Mouse (Mus musculus): ENCODE data around the gene Gm11127.
"Not testable (repeated sequence)": the region's sequence is repeated elsewhere in the genome, so short reads cannot be mapped to it uniquely, and the experiment has no call there.

The Gm11127 gene

GRCm38 (mm10) chr17:36058362-36058761 lies at the start of gene Gm11127:
Gene Gm11127, minus strand, starts transcription at chr17:36058371.
- not testable (repeated sequence) for DNase-seq

- not testable (repeated sequence) for DNase-seq
These were observed 43.9 kb upstream of the Gm11127 start for GRCm38 (mm10) chr17:36102091-36102490.

- not testable (repeated sequence) for DNase-seq
These were observed 41.4 kb upstream of the Gm11127 start for GRCm38 (mm10) chr17:36099603-36100002.

GRCm38 (mm10) chr17:36093936-36094335 lies 35.8 kb upstream of the Gm11127 start:
- DNase-seq = no peak

GRCm38 (mm10) chr17:36092520-36092919 lies 34.3 kb upstream of the Gm11127 start:
- DNase-seq = not testable (repeated sequence)

- DNase-seq = not testable (repeated sequence)
These were observed 33.8 kb upstream of the Gm11127 start for GRCm38 (mm10) chr17:36091933-36092332.

- DNase-seq = not testable (repeated sequence)
These were observed 27.8 kb upstream of the Gm11127 start for GRCm38 (mm10) chr17:36085976-36086375.

GRCm38 (mm10) chr17:36083870-36084451 lies 25.8 kb upstream of the Gm11127 start:
- no peak for DNase-seq

GRCm38 (mm10) chr17:36083266-36083869 lies 25.2 kb upstream of the Gm11127 start:
- DNase-seq = no peak

- not testable (repeated sequence) for DNase-seq
These were observed 24.5 kb upstream of the Gm11127 start for GRCm38 (mm10) chr17:36082519-36083232.

- DNase-seq = not testable (repeated sequence)
These were observed 23.7 kb upstream of the Gm11127 start for GRCm38 (mm10) chr17:36081901-36082300.

GRCm38 (mm10) chr17:36060829-36061228 lies 2.7 kb upstream of the Gm11127 start:
- peak; percentile 74 for DNase-seq

GRCm38 (mm10) chr17:36057927-36058326 lies 244 bp downstream of the Gm11127 start:
- DNase-seq = not testable (repeated sequence)

GRCm38 (mm10) chr17:36043286-36043685 lies 14.9 kb downstream of the Gm11127 start:
- no peak for DNase-seq

GRCm38 (mm10) chr17:36042610-36043169 lies 15.5 kb downstream of the Gm11127 start, which contains the start of the genes H2-T22 and Gm6034:
Gene H2-T22, minus strand, starts transcription at chr17:36042747.
Gene Gm6034, plus strand, starts transcription at chr17:36042961.
- DNase-seq = peak; percentile 32 to 55

- DNase-seq = not testable (repeated sequence)
These were observed 16.1 kb downstream of the Gm11127 start for GRCm38 (mm10) chr17:36042055-36042454.

GRCm38 (mm10) chr17:36040604-36041003 lies 17.6 kb downstream of the Gm11127 start:
- DNase-seq = not testable (repeated sequence)

GRCm38 (mm10) chr17:36036126-36036525 lies 22.0 kb downstream of the Gm11127 start:
- not testable (repeated sequence) for DNase-seq

- peak; percentile 55 to 60 for DNase-seq
These were observed 23.0 kb downstream of the Gm11127 start for GRCm38 (mm10) chr17:36035010-36035638.

GRCm38 (mm10) chr17:36034524-36034923 lies 23.6 kb downstream of the Gm11127 start:
- not testable (repeated sequence) for DNase-seq

GRCm38 (mm10) chr17:36032351-36032875 lies 25.8 kb downstream of the Gm11127 start, which contains the start of gene H2-T23:
Gene H2-T23, minus strand, starts transcription at chr17:36032855.
- DNase-seq = not testable (repeated sequence)

Measured in cerebellum, postnatal 36 days (tissue).